Mouse (Mus musculus) stomach, postnatal 0 days (tissue): Measurements from ENCODE around the gene Ptch1.
A peak's percentile ranks its signal among the peaks of the same experiment; 100 is the strongest.

Source experiments
- CTCF ChIP-seq: IDR thresholded peaks from 2 replicates; pipeline ENCODE4 v1.5.1; 2016; ENCODE audit warnings: antibody characterized with exemption, low read depth, mild to moderate bottlenecking, moderate library complexity
- EP300 ChIP-seq: optimal IDR thresholded peaks from 2 replicates; pipeline ENCODE3; 2016; ENCODE audit warnings: antibody characterized with exemption

GRCm38 (mm10) chr13:63507821-63508220 is 65.6 kb downstream of the Ptch1 start:
- TF ChIP-seq CTCF: peak; percentile 47
- TF ChIP-seq EP300: no peak
